Mouse (Mus musculus): ENCODE data around the gene Asna1. TPM values are rescaled to one million over a fixed set of nuclear protein-coding genes. Genes with fewer than 3 reads are reported as not detected.
A peak's percentile ranks its signal among the peaks of the same experiment; 100 is the strongest.

The Asna1 gene
- polyA plus RNA-seq, 1 experiment from 2014 or later, result 128 TPM

GRCm38 (mm10) chr8:85067155-85067554, 42.1 kb upstream of the Asna1 start:
- Histone ChIP-seq H3K4me3 (ENCODE audit: low read depth, low read length) (no peak overlapping the region), H3K27me3 (ENCODE audit: control insufficient read depth, insufficient read depth, low read length) (no peaks in the 10 kb centered on the region), H3K9ac (replicated peaks; ENCODE audit: low read depth, low read length) (no peak overlapping the region), H3K36me3 (ENCODE audit: control insufficient read depth, insufficient read depth, low read length) (peaks cover 28% of the 10 kb centered on the region), H3K27ac (ENCODE audit: low read depth, low read length) (no peak overlapping the region), H3K4me1 (ENCODE audit: control insufficient read depth, insufficient read depth, low read length) (peaks cover 3% of the 10 kb centered on the region; the same call in 1 of the 2 replicates), H3K9me3 (ENCODE audit: control insufficient read depth, low read length) (no peaks in the 10 kb centered on the region), H3K4me2 (ENCODE audit: low read depth, low read length) (no peak overlapping the region)
- no peak for ATAC-seq (ENCODE audit: low read depth)
- WGBS, result 96% methylated on average over 2 of the region's 2 CpGs

- WGBS, result 38% methylated on average over 2 of the region's 2 CpGs
- H3K9me3 ChIP-seq (ENCODE audit: control insufficient read depth, low read length), result no peaks in the 10 kb centered on the region
- no peak overlapping the region for H3K27ac ChIP-seq (ENCODE audit: low read depth, low read length)
- peaks cover 10% of the 10 kb centered on the region for H3K4me1 ChIP-seq (ENCODE audit: control insufficient read depth, insufficient read depth, low read length)
- no peak for ATAC-seq (ENCODE audit: low read depth)
- no peak overlapping the region for H3K4me3 ChIP-seq (ENCODE audit: low read depth, low read length)
- peaks cover 31% of the 10 kb centered on the region for H3K36me3 ChIP-seq (ENCODE audit: control insufficient read depth, insufficient read depth, low read length)
- no peak overlapping the region for H3K4me2 ChIP-seq (ENCODE audit: low read depth, low read length)
- H3K9ac ChIP-seq (replicated peaks; ENCODE audit: low read depth, low read length), result no peak overlapping the region
- no peaks in the 10 kb centered on the region for H3K27me3 ChIP-seq (ENCODE audit: control insufficient read depth, insufficient read depth, low read length)
These were observed 40.1 kb upstream of the Asna1 start for GRCm38 (mm10) chr8:85065213-85065612.

- Histone ChIP-seq H3K4me3 (ENCODE audit: low read depth, low read length) (no peak overlapping the region), H3K9ac (replicated peaks; ENCODE audit: low read depth, low read length) (no peak overlapping the region), H3K9me3 (ENCODE audit: control insufficient read depth, low read length) (no peaks in the 10 kb centered on the region), H3K36me3 (ENCODE audit: control insufficient read depth, insufficient read depth, low read length) (peaks cover 28% of the 10 kb centered on the region), H3K4me1 (ENCODE audit: control insufficient read depth, insufficient read depth, low read length) (peaks cover 10% of the 10 kb centered on the region), H3K4me2 (ENCODE audit: low read depth, low read length) (no peak overlapping the region), H3K27me3 (ENCODE audit: control insufficient read depth, insufficient read depth, low read length) (no peaks in the 10 kb centered on the region), H3K27ac (ENCODE audit: low read depth, low read length) (no peak overlapping the region)
- WGBS, result 98% methylated on average over 4 of the region's 4 CpGs
- ATAC-seq (ENCODE audit: low read depth), result no peak
These were observed 37.5 kb upstream of the Asna1 start for GRCm38 (mm10) chr8:85062603-85063002.

GRCm38 (mm10) chr8:85059879-85060616, 35.0 kb upstream of the Asna1 start, which contains the start of gene Fbxw9:
TSS of gene Fbxw9 (plus strand) at chr8:85060055.
- H3K4me3 ChIP-seq (ENCODE audit: low read depth, low read length), result peak within 1 kb of the TSS; percentile 90
- no peaks in the 10 kb centered on the region for H3K27me3 ChIP-seq (ENCODE audit: control insufficient read depth, insufficient read depth, low read length)
- peak; percentile 94 for ATAC-seq (ENCODE audit: low read depth)
- no peaks in the 10 kb centered on the region for H3K9me3 ChIP-seq (ENCODE audit: control insufficient read depth, low read length)
- H3K36me3 ChIP-seq (ENCODE audit: control insufficient read depth, insufficient read depth, low read length), result peaks cover 21% of the 10 kb centered on the region; the same call in 1 of the 2 replicates
- peaks cover 10% of the 10 kb centered on the region for H3K4me1 ChIP-seq (ENCODE audit: control insufficient read depth, insufficient read depth, low read length)
- no peak within 1 kb of the TSS for H3K27ac ChIP-seq (ENCODE audit: low read depth, low read length)
- H3K4me2 ChIP-seq (ENCODE audit: low read depth, low read length), result peak within 1 kb of the TSS; percentile 96
- 1% methylated on average over 52 of the region's 53 CpGs for WGBS
- H3K9ac ChIP-seq (replicated peaks; ENCODE audit: low read depth, low read length), result peak within 1 kb of the TSS; percentile 67

- H3K27ac ChIP-seq (ENCODE audit: low read depth, low read length), result no peak overlapping the region
- H3K4me3 ChIP-seq (ENCODE audit: low read depth, low read length), result no peak overlapping the region
- 84% methylated on average over 7 of the region's 7 CpGs for WGBS
- H3K4me2 ChIP-seq (ENCODE audit: low read depth, low read length), result no peak overlapping the region
- no peak for ATAC-seq (ENCODE audit: low read depth)
- H3K4me1 ChIP-seq (ENCODE audit: control insufficient read depth, insufficient read depth, low read length), result peaks cover 10% of the 10 kb centered on the region
- H3K27me3 ChIP-seq (ENCODE audit: control insufficient read depth, insufficient read depth, low read length), result no peaks in the 10 kb centered on the region
- no peak overlapping the region for H3K9ac ChIP-seq (replicated peaks; ENCODE audit: low read depth, low read length)
- peaks cover 40% of the 10 kb centered on the region for H3K36me3 ChIP-seq (ENCODE audit: control insufficient read depth, insufficient read depth, low read length)
- no peaks in the 10 kb centered on the region for H3K9me3 ChIP-seq (ENCODE audit: control insufficient read depth, low read length)
These were observed 32.3 kb upstream of the Asna1 start for GRCm38 (mm10) chr8:85057367-85057766.

- 96% methylated on average over 6 of the region's 6 CpGs for WGBS
- no peak for ATAC-seq (ENCODE audit: low read depth)
- no peak overlapping the region for H3K9ac ChIP-seq (replicated peaks; ENCODE audit: low read depth, low read length)
- no peak overlapping the region for H3K4me3 ChIP-seq (ENCODE audit: low read depth, low read length)
- no peaks in the 10 kb centered on the region for H3K27me3 ChIP-seq (ENCODE audit: control insufficient read depth, insufficient read depth, low read length)
- H3K36me3 ChIP-seq (ENCODE audit: control insufficient read depth, insufficient read depth, low read length), result peaks cover 58% of the 10 kb centered on the region
- no peak overlapping the region for H3K27ac ChIP-seq (ENCODE audit: low read depth, low read length)
- H3K4me2 ChIP-seq (ENCODE audit: low read depth, low read length), result no peak overlapping the region
- peaks cover 5% of the 10 kb centered on the region; the same call in 1 of the 2 replicates for H3K4me1 ChIP-seq (ENCODE audit: control insufficient read depth, insufficient read depth, low read length)
- H3K9me3 ChIP-seq (ENCODE audit: control insufficient read depth, low read length), result no peaks in the 10 kb centered on the region
These were observed 18.5 kb upstream of the Asna1 start for GRCm38 (mm10) chr8:85043619-85044018.

DNA sequence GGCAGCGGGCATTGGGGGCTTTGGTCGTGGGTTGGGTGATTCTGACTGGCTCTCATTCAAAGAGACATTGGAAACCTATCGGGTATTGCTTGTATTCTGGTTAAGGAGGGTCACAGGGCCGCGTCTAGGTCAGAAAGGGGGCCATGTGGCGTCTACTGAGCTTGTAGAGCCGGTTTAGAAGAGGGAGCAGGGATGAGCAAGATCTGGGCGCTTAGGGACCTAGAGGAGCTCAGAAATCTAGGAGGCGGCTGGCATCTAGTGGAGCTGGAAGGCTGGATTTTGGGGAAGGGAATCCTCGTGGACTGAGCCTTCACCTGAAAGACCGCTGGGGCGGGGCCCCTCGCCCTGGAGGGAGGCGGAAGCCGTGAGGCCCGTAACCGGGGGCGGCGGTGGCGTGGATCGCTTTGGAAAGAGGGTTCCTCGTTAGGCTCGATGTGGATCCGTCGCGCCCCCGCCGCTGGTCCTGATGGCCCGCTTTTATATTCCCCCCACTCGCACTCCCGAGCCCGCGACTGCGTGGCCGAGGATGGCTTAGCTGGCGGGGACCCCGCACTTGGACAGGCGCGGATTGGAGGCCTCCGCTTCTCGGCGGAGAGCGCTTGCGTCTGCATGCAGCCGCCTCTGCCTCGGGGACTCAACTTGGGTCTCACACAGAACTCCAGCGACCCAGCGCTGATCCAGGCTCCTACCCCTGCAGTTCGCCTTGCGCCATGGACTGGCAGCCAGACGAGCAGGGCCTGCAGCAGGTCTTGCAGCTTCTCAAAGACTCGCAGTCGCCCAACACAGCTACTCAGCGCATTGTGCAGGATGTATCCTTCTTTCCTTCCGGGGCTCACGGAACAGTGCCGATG, 12.8 kb upstream of the Asna1 start:
- Histone ChIP-seq H3K4me1 (ENCODE audit: control insufficient read depth, insufficient read depth, low read length) (peaks cover 24% of the 10 kb centered on the region), H3K27ac (ENCODE audit: low read depth, low read length) (peak overlapping the region; percentile 96), H3K4me3 (ENCODE audit: low read depth, low read length) (peak overlapping the region; percentile 77), H3K9ac (replicated peaks; ENCODE audit: low read depth, low read length) (peak overlapping the region; percentile 87), H3K4me2 (ENCODE audit: low read depth, low read length) (peak overlapping the region; percentile 96), H3K27me3 (ENCODE audit: control insufficient read depth, insufficient read depth, low read length) (no peaks in the 10 kb centered on the region), H3K9me3 (ENCODE audit: control insufficient read depth, low read length) (no peaks in the 10 kb centered on the region), H3K36me3 (ENCODE audit: control insufficient read depth, insufficient read depth, low read length) (peaks cover 13% of the 10 kb centered on the region)
- under 1% methylated on average over 57 of the region's 57 CpGs for WGBS
- peak; percentile 5; the same call in 1 of the 2 replicates for ATAC-seq (ENCODE audit: low read depth)

- H3K4me1 ChIP-seq (ENCODE audit: control insufficient read depth, insufficient read depth, low read length), result peaks cover 24% of the 10 kb centered on the region
- H3K9ac ChIP-seq (replicated peaks; ENCODE audit: low read depth, low read length), result peak overlapping the region; percentile 87
- WGBS, result 0% methylated on average over 14 of the region's 14 CpGs
- H3K27ac ChIP-seq (ENCODE audit: low read depth, low read length), result peak overlapping the region; percentile 96
- no peaks in the 10 kb centered on the region for H3K9me3 ChIP-seq (ENCODE audit: control insufficient read depth, low read length)
- H3K4me3 ChIP-seq (ENCODE audit: low read depth, low read length), result peak overlapping the region; percentile 77
- H3K27me3 ChIP-seq (ENCODE audit: control insufficient read depth, insufficient read depth, low read length), result no peaks in the 10 kb centered on the region
- H3K4me2 ChIP-seq (ENCODE audit: low read depth, low read length), result peak overlapping the region; percentile 96
- peaks cover 12% of the 10 kb centered on the region for H3K36me3 ChIP-seq (ENCODE audit: control insufficient read depth, insufficient read depth, low read length)
- peak; percentile 66 for ATAC-seq (ENCODE audit: low read depth)
These were observed 12.2 kb upstream of the Asna1 start for GRCm38 (mm10) chr8:85037366-85037680.
